Comparison of ENCODE assay signal across 33 mouse cellular contexts in the genomic region with DNA sequence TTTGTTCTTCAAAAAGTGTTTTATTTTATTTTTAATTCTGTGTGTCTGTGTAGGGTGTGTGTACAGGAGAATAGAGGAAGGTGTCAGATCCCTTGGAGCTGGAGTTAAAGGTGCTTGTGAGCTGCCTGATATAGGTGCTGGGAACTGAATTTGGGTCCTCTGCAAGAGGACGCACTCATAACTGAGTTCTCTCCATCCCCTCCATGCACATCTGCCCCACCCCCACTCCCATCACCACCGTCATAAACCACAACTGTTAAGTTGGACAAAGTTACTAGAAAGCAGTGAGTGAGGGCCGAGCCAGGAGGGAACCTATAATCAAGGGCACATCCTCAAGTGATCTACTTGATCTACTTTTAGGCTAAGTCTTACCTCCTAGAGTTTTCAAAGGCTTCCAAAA. TPM values are rescaled to one million over a fixed set of nuclear protein-coding genes. Genes with fewer than 3 reads are reported as not detected.
"Had no signal": no experiment of that assay in that cellular context is flagged by ENCODE, and none has a peak within 500 bp of the region (broad histone marks: within the 10 kb centered on the region; RNA-seq: fewer than 3 reads in every experiment).

No protein-coding gene starts in this region.

- H3K9me3 ChIP-seq: limb, embryonic 10.5 days; limb, embryonic 12.5 days; limb, embryonic 13.5 days; limb, embryonic 15.5 days; liver, embryonic 12.5 days; liver, embryonic 13.5 days; liver, embryonic 15.5 days; lung, embryonic 15.5 days; megakaryocyte, embryonic 14.5 days; midbrain, embryonic 10.5 days; midbrain, embryonic 12.5 days; midbrain, embryonic 13.5 days; midbrain, embryonic 15.5 days; neural tube, embryonic 12.5 days had no signal

- ATAC-seq: liver, embryonic 12.5 days; liver, postnatal 0 days; lung, postnatal 0 days; midbrain, embryonic 13.5 days; midbrain, embryonic 15.5 days; midbrain, embryonic 16.5 days had no signal

- H3K9ac ChIP-seq: limb, embryonic 12.5 days; limb, embryonic 13.5 days; limb, embryonic 15.5 days; liver, embryonic 12.5 days; liver, embryonic 13.5 days; liver, embryonic 14.5 days; liver, embryonic 15.5 days; liver, postnatal 0 days; lung, embryonic 14.5 days; lung, embryonic 15.5 days; midbrain, embryonic 12.5 days; midbrain, embryonic 13.5 days; midbrain, embryonic 15.5 days; neural tube, embryonic 12.5 days had no signal

- H3K27ac ChIP-seq: left cerebral cortex, adult 2 months; limb, embryonic 10.5 days; limb, embryonic 12.5 days; limb, embryonic 13.5 days; limb, embryonic 15.5 days; liver, embryonic 12.5 days; liver, embryonic 13.5 days; liver, embryonic 14.5 days; liver, embryonic 15.5 days; lung, embryonic 15.5 days; macrophage; midbrain, embryonic 10.5 days; midbrain, embryonic 12.5 days; midbrain, embryonic 13.5 days; midbrain, embryonic 15.5 days; neural tube, embryonic 12.5 days had no signal

- H3K27me3 ChIP-seq: limb, embryonic 12.5 days; limb, embryonic 13.5 days; limb, embryonic 15.5 days; liver, embryonic 12.5 days; liver, embryonic 13.5 days; liver, embryonic 15.5 days; lung, embryonic 15.5 days; midbrain, embryonic 15.5 days; neural tube, embryonic 12.5 days had no signal

- H3K4me3 ChIP-seq: left cerebral cortex, adult 2 months; limb, embryonic 10.5 days; limb, embryonic 12.5 days; limb, embryonic 13.5 days; limb, embryonic 15.5 days; liver, embryonic 12.5 days; liver, embryonic 13.5 days; liver, embryonic 15.5 days; lung, embryonic 15.5 days; megakaryocyte, embryonic 14.5 days; midbrain, embryonic 10.5 days; midbrain, embryonic 12.5 days; midbrain, embryonic 13.5 days; midbrain, embryonic 15.5 days; myocyte; neural tube, embryonic 12.5 days had no signal

- DNase-seq: left cerebral cortex, postnatal 4 days; liver; liver, embryonic 13.5 days; liver, postnatal 0 days; lung, adult 18-20 months; lung, adult 2 months; lung, embryonic 14.5 days; lung, postnatal 10 days; lung, postnatal 14 days; lung, postnatal 36 days; lung, postnatal 4 days had no signal

- H3K4me1 ChIP-seq: limb, embryonic 10.5 days; limb, embryonic 12.5 days; limb, embryonic 13.5 days; limb, embryonic 15.5 days; liver, embryonic 12.5 days; liver, embryonic 13.5 days; liver, embryonic 15.5 days; lung, embryonic 15.5 days; megakaryocyte, embryonic 14.5 days; midbrain, embryonic 15.5 days; neural tube, embryonic 12.5 days had no signal

- H3K36me3 ChIP-seq: liver, embryonic 12.5 days; liver, embryonic 13.5 days; liver, embryonic 15.5 days had no signal

- H3K4me2 ChIP-seq: limb, embryonic 12.5 days; limb, embryonic 13.5 days; limb, embryonic 15.5 days; liver, embryonic 11.5 days; liver, embryonic 12.5 days; liver, embryonic 13.5 days; liver, embryonic 15.5 days; lung, embryonic 14.5 days; lung, embryonic 15.5 days; midbrain, embryonic 12.5 days; midbrain, embryonic 13.5 days; midbrain, embryonic 15.5 days; neural tube, embryonic 12.5 days had no signal

RNA-seq across cellular contexts. Expression of a gene that starts 11.1 kb away (rescaled TPM):
- polyA plus RNA-seq: liver, embryonic 13.5 days; liver, embryonic 16.5 days; macrophage had no signal

RNA-seq across cellular contexts. Expression of a gene that starts 46.6 kb away (rescaled TPM):
- polyA plus RNA-seq: liver, adult 2 months; liver, embryonic 15.5 days; liver, embryonic 16.5 days; liver, postnatal 0 days; lung, adult 2 months; macrophage had no signal

RNA-seq across cellular contexts. Expression of a gene that starts 54.9 kb away (rescaled TPM):
- polyA plus RNA-seq: limb, embryonic 12.5 days; liver, embryonic 11.5 days; liver, embryonic 15.5 days; liver, embryonic 16.5 days had no signal
